Mouse (Mus musculus) spleen, adult 18-20 months (tissue): ENCODE data around the gene 2900026A02Rik.
A peak's percentile ranks its signal among the peaks of the same experiment; 100 is the strongest.

Source experiments
- DNase-seq, 2 experiments: peaks; one replicate each; pipeline ENCODE4 v3.0.0; 2022; ENCODE audit warnings: mixed read lengths in 2 of 2

Gene 2900026A02Rik

GRCm38 (mm10) chr5:113173318-113173717 lies 47.7 kb downstream of the 2900026A02Rik start:
- peak; percentile 24 to 60 for DNase-seq

- DNase-seq, result no peak
Observed at GRCm38 (mm10) chr5:113171968-113172578, 49.0 kb downstream of the 2900026A02Rik start.

GRCm38 (mm10) chr5:113170064-113170754 lies 50.8 kb downstream of the 2900026A02Rik start:
- peak in 1 of 2 experiments; percentile 40 for DNase-seq

DNA sequence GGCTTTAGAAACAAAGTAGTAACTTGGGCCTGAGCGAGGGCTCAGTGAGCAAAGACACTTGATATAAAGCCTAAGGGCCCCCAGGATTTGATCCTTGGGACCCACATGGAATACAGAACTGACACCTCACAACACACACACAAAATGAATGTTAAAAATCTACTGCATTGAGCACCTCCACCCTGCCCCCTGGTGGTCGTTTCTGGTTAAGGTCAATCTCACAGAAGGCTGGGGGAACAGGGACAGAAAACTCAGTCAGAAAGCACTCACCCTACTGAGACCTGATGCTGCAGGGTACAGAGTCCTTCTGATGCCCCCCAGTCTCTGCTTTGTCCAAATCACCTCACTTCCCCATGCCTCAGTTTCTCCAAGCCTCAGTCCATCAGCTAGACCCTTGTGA lies 53.3 kb downstream of the 2900026A02Rik start:
- peak in 1 of 2 experiments; percentile 48 for DNase-seq

DNA sequence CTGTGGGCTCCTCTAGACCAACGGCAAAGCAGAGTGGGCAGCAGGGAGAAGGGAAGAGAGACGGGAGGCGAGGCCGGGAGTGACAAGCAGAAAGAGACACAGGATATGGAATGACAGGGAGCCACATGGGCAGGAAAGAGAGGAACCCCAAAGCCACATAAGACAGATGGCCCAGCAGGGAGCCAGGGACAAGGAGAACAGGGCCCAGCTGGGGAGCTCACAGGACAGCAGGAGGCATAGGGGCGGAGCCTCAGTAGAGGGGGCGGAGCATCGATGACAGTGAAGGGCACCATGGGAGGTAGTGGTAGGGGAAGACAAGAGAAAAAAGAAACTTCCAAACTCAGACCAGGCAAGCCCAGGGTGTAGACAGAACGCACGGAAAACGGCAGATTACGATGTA lies 55.6 kb downstream of the 2900026A02Rik start:
- DNase-seq, result no peak

DNA sequence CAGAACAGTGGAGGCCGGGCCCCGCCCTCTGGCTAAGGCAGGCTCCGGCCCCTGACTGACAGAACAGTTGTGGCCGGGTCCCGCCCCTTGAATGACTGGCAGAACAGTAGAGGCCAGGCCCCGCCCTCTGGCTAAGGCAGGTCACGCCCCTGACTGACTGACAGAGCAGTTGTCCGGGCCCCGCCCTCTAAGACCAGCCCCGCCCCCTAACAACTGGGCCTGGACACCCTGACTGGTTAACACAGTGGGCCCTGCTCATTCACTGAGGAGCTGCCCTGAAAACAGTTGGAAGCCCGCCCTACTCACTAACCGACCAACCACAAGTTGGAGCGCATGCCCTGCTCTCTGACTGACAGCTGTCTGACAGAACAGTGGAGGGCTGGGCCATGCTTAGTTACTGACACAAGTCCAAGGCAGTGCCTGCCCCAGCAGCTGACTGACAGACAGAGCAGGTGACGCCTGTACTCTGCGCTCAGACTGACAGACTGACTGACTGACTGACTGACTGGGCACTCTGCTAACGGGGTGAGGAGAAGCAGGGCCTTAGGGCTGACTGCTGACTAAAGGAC lies 56.1 kb downstream of the 2900026A02Rik start:
- peak; percentile 22 to 31 for DNase-seq

DNA sequence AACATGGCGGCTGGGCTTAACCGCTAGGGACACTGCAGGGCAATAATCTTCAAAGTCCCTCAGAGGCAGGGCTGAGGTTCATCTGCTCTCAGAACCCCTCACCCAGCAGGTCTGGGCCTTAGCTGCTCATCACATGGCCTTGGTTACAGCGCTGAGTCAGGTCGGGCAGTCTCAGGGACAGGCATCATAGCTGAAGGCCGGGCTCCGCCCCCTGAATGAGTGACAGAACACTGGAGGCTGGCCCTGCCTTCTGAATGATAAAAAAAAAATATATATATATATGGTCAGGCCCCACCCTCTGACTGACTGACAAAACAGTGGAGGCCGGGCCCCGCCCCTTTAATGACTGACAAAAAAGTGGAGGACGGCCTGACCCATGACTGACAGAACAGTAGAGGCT lies 56.6 kb downstream of the 2900026A02Rik start:
- DNase-seq, result no peak

DNA sequence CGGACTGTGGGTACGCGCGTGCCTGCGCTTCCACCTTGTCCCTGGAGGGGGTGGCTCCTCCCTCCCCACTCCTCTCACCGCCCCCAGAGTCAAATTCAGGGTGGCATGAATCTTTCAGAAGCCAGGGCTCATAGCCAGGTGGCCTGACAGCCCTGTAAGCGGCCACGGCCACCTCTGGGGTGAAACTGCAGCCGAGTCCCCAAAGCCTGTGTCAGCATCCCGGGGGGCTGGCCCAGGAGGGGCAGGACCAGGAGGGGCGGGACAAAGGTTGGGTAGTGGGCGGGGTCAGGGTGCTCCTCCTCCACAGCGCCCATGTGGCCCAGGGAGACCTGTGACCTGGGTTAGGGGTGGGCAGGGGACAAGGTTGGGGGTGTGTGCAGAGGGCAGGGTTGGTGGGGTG lies 57.9 kb downstream of the 2900026A02Rik start:
- DNase-seq, result no peak

DNA sequence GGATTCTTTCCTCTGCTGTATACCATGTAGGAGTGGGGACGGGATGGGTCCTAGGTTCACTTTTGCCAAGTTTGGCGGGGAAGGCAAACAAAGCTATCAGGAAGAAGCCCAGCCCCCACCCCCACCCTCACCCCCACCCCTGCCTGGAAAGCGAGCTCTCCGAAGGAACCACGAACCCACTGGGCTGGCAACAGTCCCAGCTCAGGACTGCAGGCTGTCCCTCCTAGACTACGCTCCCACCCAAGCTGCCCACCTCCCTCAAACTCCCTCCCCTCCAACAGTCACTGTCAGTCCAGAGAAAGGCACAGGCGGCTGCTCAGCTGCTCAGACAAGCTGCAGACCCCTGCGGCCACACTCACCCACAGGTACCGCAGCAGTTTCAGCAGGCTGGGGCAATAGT lies 58.3 kb downstream of the 2900026A02Rik start:
- DNase-seq, result no peak

DNA sequence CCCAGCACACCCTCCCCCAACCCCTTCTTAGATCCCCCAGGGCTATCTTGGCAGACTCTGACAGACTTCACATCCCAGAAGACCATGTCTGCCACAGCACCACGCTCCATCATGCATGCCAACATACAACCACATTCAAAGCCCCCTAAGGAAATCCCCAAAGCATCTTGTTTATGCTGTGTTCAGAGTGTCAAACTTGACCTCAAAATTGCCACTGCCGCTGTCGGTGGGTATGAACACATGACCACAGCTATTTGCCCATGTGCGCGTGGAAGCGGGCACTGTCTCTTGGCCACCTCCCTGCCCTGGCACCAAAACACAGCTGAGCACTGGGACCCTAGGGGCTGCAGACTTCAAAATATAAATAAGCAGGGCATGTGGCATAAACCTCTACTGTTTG lies 59.5 kb downstream of the 2900026A02Rik start:
- no peak for DNase-seq

- DNase-seq, result no peak
Observed at GRCm38 (mm10) chr5:113160320-113160719, 60.7 kb downstream of the 2900026A02Rik start.

GRCm38 (mm10) chr5:113158759-113159355 lies 62.2 kb downstream of the 2900026A02Rik start:
- DNase-seq, result no peak

DNA sequence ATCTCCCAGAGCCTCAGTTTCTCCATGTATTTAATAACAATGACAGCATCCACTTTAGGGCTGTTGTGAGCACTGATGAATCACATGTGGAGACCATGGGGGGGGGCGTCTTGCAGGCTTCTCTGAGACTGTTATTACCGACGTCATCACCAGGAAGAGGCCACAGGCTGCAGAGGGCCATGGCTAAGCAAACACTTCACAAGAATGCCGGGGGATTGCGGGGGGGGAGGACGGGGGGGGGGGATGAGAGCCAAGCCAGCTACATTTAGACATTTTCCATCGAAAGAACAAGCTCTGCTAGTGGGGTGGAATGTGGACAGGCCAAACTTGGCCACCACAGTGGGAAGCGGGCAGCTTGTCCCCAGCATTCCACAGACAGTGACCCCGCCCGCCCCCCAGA lies 63.4 kb downstream of the 2900026A02Rik start:
- DNase-seq, result no peak

GRCm38 (mm10) chr5:113157006-113157405 lies 64.0 kb downstream of the 2900026A02Rik start:
- no peak for DNase-seq

GRCm38 (mm10) chr5:113155133-113155532 lies 65.9 kb downstream of the 2900026A02Rik start:
- peak; percentile 23 to 73 for DNase-seq

- DNase-seq, result no peak
Observed at GRCm38 (mm10) chr5:113154441-113154840, 66.6 kb downstream of the 2900026A02Rik start.

DNA sequence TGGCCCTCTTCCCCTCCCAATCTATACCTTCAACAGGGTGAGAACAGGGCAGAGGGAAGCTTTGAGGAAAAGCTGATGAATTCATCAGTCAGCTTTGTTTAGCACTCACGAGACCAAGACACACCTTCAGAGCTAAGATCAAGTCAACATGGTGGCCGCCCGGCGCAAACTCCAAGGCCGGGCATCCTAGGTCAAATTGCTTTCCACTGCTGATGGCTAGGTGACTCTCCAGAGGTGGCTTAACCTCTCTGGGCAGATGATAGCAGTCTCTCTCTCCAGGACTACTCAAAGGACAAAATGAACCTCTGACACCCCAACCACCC lies 67.6 kb downstream of the 2900026A02Rik start:
- no peak for DNase-seq

- DNase-seq, result no peak
Observed at GRCm38 (mm10) chr5:113152663-113153507, 68.2 kb downstream of the 2900026A02Rik start.

DNA sequence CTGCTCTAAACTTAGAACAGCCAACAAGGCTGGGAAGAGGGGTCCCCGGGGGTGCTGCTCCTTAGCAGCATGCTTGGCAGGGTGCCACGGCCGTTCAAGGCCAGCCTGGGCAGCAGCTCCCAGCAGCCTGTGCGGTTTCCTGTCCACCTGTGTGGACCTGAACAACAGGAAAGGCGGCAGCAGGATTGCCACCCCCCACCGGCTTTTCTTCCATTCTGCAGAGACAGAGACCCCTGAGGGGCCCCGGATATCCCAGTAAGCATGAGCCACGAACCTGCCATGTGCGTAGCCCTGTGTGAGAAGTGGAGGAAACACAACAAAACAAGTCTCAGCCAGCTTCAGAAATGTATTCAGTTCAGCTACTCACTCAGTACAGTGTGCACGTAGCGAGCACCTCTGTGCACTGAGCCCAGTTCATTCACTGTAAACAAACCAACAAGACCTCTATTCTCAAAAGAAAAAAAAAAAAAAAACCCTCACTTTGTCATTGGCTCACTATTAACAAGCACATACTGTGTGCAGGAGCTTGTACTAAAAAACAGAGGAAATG lies 69.4 kb downstream of the 2900026A02Rik start:
- no peak for DNase-seq

- no peak for DNase-seq
Observed at GRCm38 (mm10) chr5:113150871-113151553, 70.0 kb downstream of the 2900026A02Rik start.

DNA sequence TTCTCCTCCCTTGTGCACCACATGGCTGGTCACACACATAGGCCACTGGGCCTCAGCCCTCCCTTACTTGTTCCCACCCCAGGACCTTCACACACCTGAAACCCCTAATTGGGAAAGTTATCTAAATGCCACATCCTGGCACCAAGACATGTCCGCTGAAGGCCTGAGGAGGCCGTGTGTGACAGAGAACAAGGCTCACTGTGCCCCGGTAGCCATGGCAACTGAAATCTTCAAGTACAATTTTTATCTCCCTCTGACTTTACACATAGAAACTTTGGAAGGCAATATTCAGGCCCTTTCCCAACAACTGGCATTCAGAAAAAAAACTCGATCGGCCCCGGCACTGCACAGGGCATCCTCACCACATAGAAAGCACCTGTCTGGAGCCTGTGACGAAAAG lies 72.0 kb downstream of the 2900026A02Rik start:
- no peak for DNase-seq

- no peak for DNase-seq
Observed at GRCm38 (mm10) chr5:113147994-113148471, 73.0 kb downstream of the 2900026A02Rik start.
